Mouse (Mus musculus) fat pad, adult 2 months (tissue): ENCODE results near the gene Ankrd12.
"Not testable (repeated sequence)": the region's sequence is repeated elsewhere in the genome, so short reads cannot be mapped to it uniquely, and the experiment has no call there.

ENCODE experiments used
- DNase-seq: peaks from one replicate; pipeline ENCODE4 v3.0.0-alpha.2; 2011; ENCODE audit warnings: low read depth, low spot score; ENCODE audit errors: extremely low read depth

The Ankrd12 gene

DNA sequence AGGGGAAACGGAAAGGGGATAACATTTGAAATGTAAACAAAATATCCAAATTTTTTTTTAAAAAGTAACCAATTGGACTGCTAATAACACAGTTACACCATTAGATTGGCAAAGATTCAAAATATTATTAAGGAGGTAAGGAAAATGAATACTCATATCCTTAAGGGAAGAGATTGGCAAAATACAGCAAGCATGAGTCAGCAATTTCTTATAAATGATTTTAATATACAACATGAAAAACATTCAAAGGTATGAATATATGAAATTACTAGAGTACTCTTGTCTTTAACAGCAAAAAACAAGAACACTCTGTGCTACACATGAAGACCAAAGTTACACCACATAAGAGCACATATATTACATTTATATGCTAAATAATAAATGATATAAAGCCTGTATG is 8.1 kb upstream of the Ankrd12 start:
- no peak for DNase-seq

DNA sequence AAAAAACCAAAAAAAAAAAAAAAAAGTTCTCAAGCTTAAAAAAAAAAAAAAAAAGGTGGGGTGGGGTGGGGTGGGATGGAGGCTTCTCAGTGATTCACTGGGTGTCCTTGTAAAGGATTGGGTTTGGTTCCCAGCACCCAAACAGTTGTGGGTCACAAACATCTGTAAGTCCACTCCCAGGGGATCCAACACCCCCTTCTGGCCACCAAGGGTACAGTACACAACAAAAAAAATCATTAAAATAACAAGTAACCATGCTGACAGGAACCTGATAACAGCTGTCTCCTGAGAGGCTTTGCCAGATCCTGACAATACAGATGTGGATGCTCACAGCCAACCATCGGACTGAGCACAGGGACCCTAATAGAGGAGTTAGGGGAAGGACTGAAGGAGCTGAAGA is 7.6 kb upstream of the Ankrd12 start:
- DNase-seq, result no peak

DNA sequence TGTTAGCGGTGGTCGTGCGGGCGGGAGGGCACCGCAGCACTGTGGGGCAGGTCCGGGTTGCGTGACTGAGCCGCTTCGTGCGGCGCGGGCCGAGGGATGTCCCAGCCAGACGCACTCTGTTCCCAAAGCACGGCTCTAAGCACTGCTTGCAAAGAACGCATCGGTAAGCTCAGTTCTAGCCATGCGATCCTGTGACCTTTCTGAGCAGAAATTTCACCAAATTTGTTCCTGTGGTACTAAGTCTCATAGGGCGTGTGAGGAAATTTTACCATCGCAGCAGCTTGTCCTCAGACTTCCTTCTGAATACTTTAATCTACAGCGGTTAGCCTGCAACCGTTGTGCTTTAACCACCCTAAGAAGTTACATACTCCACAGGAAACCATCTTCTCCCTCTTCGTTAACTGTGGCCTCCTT is 555 bp upstream of the Ankrd12 start:
- no peak for DNase-seq

- no peak for DNase-seq
Measured at GRCm38 (mm10) chr17:66076174-66076927, 538 bp downstream of the Ankrd12 start.

GRCm38 (mm10) chr17:66075827-66076173 is 1.1 kb downstream of the Ankrd12 start:
- no peak for DNase-seq

DNA sequence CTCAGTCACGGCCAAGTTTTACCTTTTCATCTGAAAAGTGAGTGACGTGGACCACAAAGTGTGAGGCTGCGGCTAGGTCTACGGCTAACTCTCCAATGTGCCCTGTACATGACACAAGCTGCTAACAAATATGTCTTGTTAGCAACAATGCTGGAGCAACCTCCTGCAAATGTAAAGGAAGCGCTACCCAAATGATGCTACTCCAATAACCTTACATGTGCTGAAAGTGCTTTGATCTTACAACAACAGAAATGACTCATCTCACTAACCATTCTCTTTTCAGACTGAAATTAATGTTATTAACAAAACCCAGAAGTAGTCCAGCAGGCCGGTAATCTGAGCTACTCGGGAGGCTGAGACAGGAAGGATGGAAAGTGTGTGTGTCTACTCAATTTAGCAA is 2.9 kb downstream of the Ankrd12 start:
- no peak for DNase-seq

DNA sequence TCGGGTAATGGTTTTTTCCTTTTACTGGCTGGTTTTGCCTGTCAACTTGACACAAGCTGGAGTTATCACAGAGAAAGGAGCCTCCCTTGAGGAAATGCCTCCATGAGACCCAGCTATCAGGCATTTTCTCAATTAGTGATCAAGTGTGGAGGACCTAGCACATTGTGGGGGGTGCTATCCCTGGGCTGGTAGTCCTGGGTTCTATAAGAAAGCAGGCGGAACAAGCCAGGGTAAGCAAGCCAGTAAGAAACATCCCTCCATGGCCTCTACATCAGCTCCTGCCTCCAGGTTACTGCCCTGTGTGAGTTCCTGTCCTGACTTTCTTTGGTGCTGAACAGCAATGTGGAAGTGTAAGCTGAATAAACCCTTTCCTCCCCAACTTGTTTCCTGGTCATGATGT is 7.9 kb downstream of the Ankrd12 start:
- DNase-seq, result not testable (repeated sequence)

GRCm38 (mm10) chr17:66065115-66065514 is 11.8 kb downstream of the Ankrd12 start:
- DNase-seq, result no peak

DNA sequence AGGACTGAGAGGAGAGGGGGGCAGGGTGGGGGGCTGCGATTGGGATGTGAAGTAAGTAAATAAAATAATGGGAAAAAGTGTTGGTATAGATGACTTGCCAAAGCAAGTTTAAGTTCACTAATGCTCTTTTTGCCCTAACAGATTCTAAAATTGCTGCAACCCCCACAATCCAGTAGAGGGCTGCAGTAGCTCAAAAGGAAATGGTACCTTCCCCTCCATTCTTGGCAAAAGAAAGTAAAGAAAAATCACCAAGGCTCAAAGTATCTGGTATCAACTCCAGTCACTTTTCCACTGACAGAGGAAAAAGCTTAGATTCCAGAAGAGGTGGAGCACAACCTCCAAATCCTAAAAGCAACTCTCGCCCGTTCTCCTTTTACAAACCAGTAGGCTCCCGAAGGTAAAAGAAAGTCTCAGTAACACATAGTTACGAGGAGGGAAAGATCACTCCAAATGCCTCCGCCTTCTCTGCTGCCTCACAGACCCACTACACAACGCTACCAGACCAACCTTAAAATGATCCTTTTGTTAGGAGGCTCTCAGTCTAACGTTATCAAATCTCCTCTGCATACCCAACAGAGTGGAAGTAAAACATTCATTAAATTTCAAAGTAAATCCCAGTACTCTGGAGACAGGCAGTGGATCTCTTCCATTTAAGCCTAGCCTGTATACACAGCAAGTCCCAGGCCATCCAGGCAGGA is 15.5 kb downstream of the Ankrd12 start:
- no peak for DNase-seq

DNA sequence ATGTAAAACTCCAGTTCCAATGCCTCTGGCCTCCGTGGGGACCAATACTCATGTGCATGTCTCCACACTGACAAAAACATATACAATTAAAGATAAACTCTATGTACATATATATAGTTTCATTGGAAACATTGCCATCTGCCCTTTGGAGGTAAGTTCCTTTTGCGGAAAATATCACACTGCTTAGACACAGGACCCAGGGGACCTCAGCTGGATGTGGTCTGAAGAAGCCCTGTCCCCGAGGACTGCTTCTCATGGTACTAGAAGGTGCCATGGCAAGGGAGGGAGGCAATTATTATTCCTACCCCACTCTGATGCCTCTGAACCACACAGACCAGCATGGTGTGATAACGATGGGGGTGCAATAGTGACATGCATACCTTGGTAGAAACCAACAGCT is 18.7 kb downstream of the Ankrd12 start:
- no peak for DNase-seq

GRCm38 (mm10) chr17:66057145-66057544 is 19.7 kb downstream of the Ankrd12 start:
- DNase-seq, result no peak

GRCm38 (mm10) chr17:66053349-66053748 is 23.5 kb downstream of the Ankrd12 start:
- no peak for DNase-seq

DNA sequence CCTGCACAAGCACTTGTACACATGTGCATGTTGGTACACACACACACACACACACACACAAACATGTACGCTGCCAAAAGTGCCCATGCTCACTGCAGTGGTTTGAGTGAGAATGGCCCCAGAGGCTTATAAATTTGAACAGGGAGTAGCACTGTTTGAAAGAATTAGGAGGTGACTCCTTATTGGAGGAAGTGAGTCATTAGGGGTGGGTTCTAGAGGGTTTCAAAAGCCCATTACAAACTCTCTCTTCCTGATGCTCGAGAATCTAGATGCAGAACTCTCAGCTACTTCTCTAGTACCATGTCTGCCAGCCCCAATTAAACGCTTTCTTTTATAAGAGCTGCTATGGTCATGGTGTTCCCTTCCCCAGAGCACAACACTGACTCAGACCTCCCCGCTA is 28.1 kb downstream of the Ankrd12 start:
- no peak for DNase-seq

- no peak for DNase-seq
Measured at GRCm38 (mm10) chr17:66048199-66048598, 28.7 kb downstream of the Ankrd12 start.

DNA sequence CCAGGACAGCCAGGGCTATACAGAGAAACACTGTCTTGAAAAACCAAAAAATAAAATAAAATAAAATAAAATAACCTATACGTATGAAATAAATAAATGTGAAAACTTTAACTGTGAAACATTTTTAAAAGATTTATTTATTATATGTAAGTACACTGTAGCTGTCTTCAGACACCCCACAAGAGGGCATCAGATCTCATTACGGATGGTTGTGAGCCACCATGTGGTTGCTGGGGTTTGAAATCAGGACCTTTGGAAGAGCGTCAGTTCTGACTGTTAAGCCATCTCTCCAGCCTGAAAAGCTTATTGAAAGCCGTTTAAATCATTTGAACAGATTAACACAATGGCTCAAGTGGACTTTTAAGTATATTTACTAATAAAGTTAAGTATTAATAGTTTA is 33.2 kb downstream of the Ankrd12 start:
- not testable (repeated sequence) for DNase-seq

- DNase-seq, result no peak
Measured at GRCm38 (mm10) chr17:66041020-66041419, 35.9 kb downstream of the Ankrd12 start.

GRCm38 (mm10) chr17:66033239-66033638 is 43.6 kb downstream of the Ankrd12 start:
- DNase-seq, result no peak

DNA sequence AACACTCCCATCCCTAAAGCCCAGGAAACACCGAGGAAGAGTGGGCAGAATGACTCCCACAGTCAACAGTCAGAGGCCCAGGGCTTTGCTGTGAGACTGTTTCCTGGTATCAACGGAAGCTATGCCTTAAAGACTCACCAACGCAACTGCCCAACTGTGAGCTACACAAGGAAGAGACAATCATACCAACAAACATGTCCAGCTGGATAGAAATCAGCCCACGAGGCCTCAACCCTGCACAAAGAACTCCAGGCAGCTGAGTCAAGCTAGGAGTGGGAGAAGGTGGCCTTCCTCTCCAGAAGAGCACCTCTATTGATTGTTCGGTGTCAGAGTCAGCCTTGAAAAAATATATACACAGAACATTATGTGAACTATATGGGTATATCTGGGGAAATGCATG is 44.9 kb downstream of the Ankrd12 start:
- DNase-seq, result peak; percentile 16

DNA sequence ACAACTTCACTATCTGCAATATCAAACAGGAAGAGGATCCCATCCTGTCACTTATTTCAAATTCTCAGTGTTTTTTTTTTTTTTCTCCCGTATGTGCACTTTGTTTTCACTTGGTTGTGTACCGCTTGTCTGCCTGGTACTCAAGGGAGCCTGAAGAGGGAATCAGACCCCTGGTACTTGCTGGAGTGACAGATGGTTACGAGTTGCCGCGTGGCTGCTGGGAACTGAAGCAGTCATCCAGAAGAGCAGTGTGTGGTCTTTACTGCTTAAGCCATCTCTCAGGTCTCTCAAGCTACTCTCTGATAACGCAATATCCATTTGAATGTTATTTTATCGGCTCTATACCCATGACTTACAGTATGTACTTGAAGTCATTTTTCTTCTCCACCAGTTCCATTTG is 52.7 kb downstream of the Ankrd12 start:
- DNase-seq, result no peak

GRCm38 (mm10) chr17:66011790-66012189 is 65.1 kb downstream of the Ankrd12 start:
- no peak for DNase-seq

- DNase-seq, result no peak
Measured at GRCm38 (mm10) chr17:66007892-66008291, 69.0 kb downstream of the Ankrd12 start.

- no peak for DNase-seq
Measured at GRCm38 (mm10) chr17:66007473-66007872, 69.4 kb downstream of the Ankrd12 start.
